Mouse (Mus musculus) T-helper 17 cell (primary cell): Measurements from ENCODE around the gene Usp10.

Experiments
- in situ Hi-C, 2 experiments: fragments of 300-600 bp; cut with MboI, MseI; formaldehyde crosslinking; loops; 1 replicate in 1 of 2; 2 replicates in 1 of 2; pipeline ENCODE4 v1.15.1; 2025; ENCODE audit warnings: high pct_unique_total_duplicates in 2 of 2

The Usp10 gene

GRCm38 (mm10) chr8:119915298-119915697, 5.1 kb downstream of the Usp10 start:
- in situ Hi-C loops = no loop called here

GRCm38 (mm10) chr8:119916237-119916892, 6.2 kb downstream of the Usp10 start:
- in situ Hi-C loops = no loop called here

GRCm38 (mm10) chr8:119917415-119917814, 7.3 kb downstream of the Usp10 start:
- in situ Hi-C loops = no loop called here

GRCm38 (mm10) chr8:119918155-119918567, 8.0 kb downstream of the Usp10 start:
- in situ Hi-C loops = no loop called here

GRCm38 (mm10) chr8:119923259-119923658, 13.1 kb downstream of the Usp10 start:
- in situ Hi-C loops = no loop called here

GRCm38 (mm10) chr8:119925428-119925827, 15.3 kb downstream of the Usp10 start:
- in situ Hi-C loops = no loop called here

GRCm38 (mm10) chr8:119926474-119926873, 16.3 kb downstream of the Usp10 start:
- in situ Hi-C loops = no loop called here

GRCm38 (mm10) chr8:119927422-119928092, 17.4 kb downstream of the Usp10 start:
- in situ Hi-C loops = no loop called here

GRCm38 (mm10) chr8:119931317-119931716, 21.2 kb downstream of the Usp10 start:
- in situ Hi-C loops = no loop called here

GRCm38 (mm10) chr8:119933681-119934080, 23.5 kb downstream of the Usp10 start:
- in situ Hi-C loops = no loop called here

GRCm38 (mm10) chr8:119935541-119935940, 25.4 kb downstream of the Usp10 start:
- in situ Hi-C loops = no loop called here

GRCm38 (mm10) chr8:119938481-119938880, 28.3 kb downstream of the Usp10 start:
- in situ Hi-C loops = no loop called here

GRCm38 (mm10) chr8:119939336-119939735, 29.2 kb downstream of the Usp10 start:
- in situ Hi-C loops = no loop called here

GRCm38 (mm10) chr8:119941471-119941870, 31.3 kb downstream of the Usp10 start:
- in situ Hi-C loops = no loop called here

- in situ Hi-C loops = no loop called here
Measured at GRCm38 (mm10) chr8:119943616-119944015, 33.5 kb downstream of the Usp10 start.

- in situ Hi-C loops = no loop called here
Measured at GRCm38 (mm10) chr8:119944096-119944811, 34.1 kb downstream of the Usp10 start.

- in situ Hi-C loops = loop anchor here (5.0 kb wide), 2 partner anchors 51 to 126 kb away; no protein-coding TSS in a partner anchor
Measured at GRCm38 (mm10) chr8:119946326-119946865, 36.2 kb downstream of the Usp10 start.

- in situ Hi-C loops = loop anchor here (5.0 kb wide), 2 partner anchors 50 to 125 kb away; no protein-coding TSS in a partner anchor
Measured at GRCm38 (mm10) chr8:119947653-119948052, 37.5 kb downstream of the Usp10 start.

- in situ Hi-C loops = loop anchor here (5.0 kb wide), 2 partner anchors 49 to 124 kb away; no protein-coding TSS in a partner anchor
Measured at GRCm38 (mm10) chr8:119948340-119948739, 38.2 kb downstream of the Usp10 start.

- in situ Hi-C loops = no loop called here
Measured at GRCm38 (mm10) chr8:119952282-119952681, 42.1 kb downstream of the Usp10 start.

- in situ Hi-C loops = no loop called here
Measured at GRCm38 (mm10) chr8:119952747-119953146, 42.6 kb downstream of the Usp10 start.

GRCm38 (mm10) chr8:119955333-119955732, 45.2 kb downstream of the Usp10 start:
- in situ Hi-C loops = no loop called here
